Mouse (Mus musculus) forebrain, embryonic 15.5 days (tissue): ENCODE measurements around the gene C87414. TPM values are rescaled to one million over a fixed set of nuclear protein-coding genes. Genes with fewer than 3 reads are reported as not detected.
"Not testable (repeated sequence)": the region's sequence is repeated elsewhere in the genome, so short reads cannot be mapped to it uniquely, and the experiment has no call there.

Source experiments
- ATAC-seq: fragments of 200-750 bp; cut with Nextera tagmentation; replicated peaks from 2 replicates; pipeline ENCODE4 v1.8.0; 2017; ENCODE audit warnings: mild to moderate bottlenecking, moderate TSS enrichment, moderate library complexity
- H3K27ac ChIP-seq: fragments of 300-500 bp; sonication (generic); replicated peaks from 2 replicates; pipeline ENCODE4 v1.5.1; 2015; ENCODE audit warnings: mild to moderate bottlenecking, inconsistent platforms
- H3K27me3 ChIP-seq: fragments of 300-500 bp; sonication (generic); 2 replicates; pipeline ENCODE4 v1.6.1; 2015; ENCODE audit warnings: inconsistent platforms
- H3K36me3 ChIP-seq: fragments of 300-500 bp; sonication (generic); 2 replicates; pipeline ENCODE4 v1.6.1; 2015; ENCODE audit warnings: mild to moderate bottlenecking, inconsistent platforms
- H3K4me1 ChIP-seq: fragments of 300-500 bp; sonication (generic); 2 replicates; pipeline ENCODE4 v1.6.1; 2015; ENCODE audit warnings: inconsistent platforms
- H3K4me2 ChIP-seq: fragments of 300-500 bp; sonication (generic); replicated peaks from 2 replicates; pipeline ENCODE4 v1.6.1; 2015; ENCODE audit warnings: mild to moderate bottlenecking, inconsistent platforms
- H3K4me3 ChIP-seq: fragments of 300-500 bp; sonication (generic); 2 replicates; pipeline ENCODE4 v1.5.1; 2015; ENCODE audit warnings: mild to moderate bottlenecking, inconsistent platforms
- H3K9ac ChIP-seq: fragments of 300-500 bp; sonication (generic); replicated peaks from 2 replicates; pipeline ENCODE4 v1.6.1; 2015; ENCODE audit warnings: mild to moderate bottlenecking, inconsistent platforms
- H3K9me3 ChIP-seq: fragments of 300-500 bp; sonication (generic); 2 replicates; pipeline ENCODE4 v1.6.1; 2016; ENCODE audit warnings: inconsistent platforms
- WGBS: fragments of 180-500 bp; shearing (Covaris S2); methylation state at CpG from one replicate; pipeline ENCODE4 v1.1.7; 2015; ENCODE audit warnings: mixed read lengths; 5-methylcytosine and 5-hydroxymethylcytosine counted together
- polyA plus RNA-seq: library from polyadenylated mRNA; unstranded; fragments of >200 nt; fragmentation: Nextera tagmentation; extraction: Ambion mirVana; gene quantifications from 2 replicates; pipeline ENCODE4 v1.2.1, GENCODE M21; 2015

Gene C87414
- not detected in 2 replicates for polyA plus RNA-seq

- H3K4me2 ChIP-seq, H3K9ac ChIP-seq, H3K9me3 ChIP-seq, H3K27me3 ChIP-seq, ATAC-seq, H3K4me1 ChIP-seq, H3K4me3 ChIP-seq, H3K27ac ChIP-seq, H3K36me3 ChIP-seq: not testable (repeated sequence)
- 71% methylated on average over 1 of the region's 3 CpGs for WGBS
Observed at GRCm38 (mm10) chr5:93671451-93671850, at the start of gene C87414. Gene C87414, minus strand, starts transcription at chr5:93671551.

GRCm38 (mm10) chr5:93684661-93685060 is 13.3 kb upstream of the C87414 start:
- H3K27ac ChIP-seq, H3K4me1 ChIP-seq, H3K36me3 ChIP-seq, H3K9me3 ChIP-seq, ATAC-seq, H3K4me3 ChIP-seq, H3K27me3 ChIP-seq, H3K9ac ChIP-seq, H3K4me2 ChIP-seq: not testable (repeated sequence)
- WGBS = 83% methylated on average over 3 of the region's 3 CpGs

Other genes with a start within 250 kb of the C87414 start
- not detected in 2 replicates for gene Gm16427, start 131.4 kb downstream of the C87414 start, polyA plus RNA-seq
- gene Gm7792, start 172.2 kb upstream of the C87414 start, polyA plus RNA-seq = not detected in 2 replicates